Mouse (Mus musculus) Muller cell, postnatal 12 days (primary cell): ENCODE data around the gene Aox3.

Experiments
- DNase-seq: peaks from one replicate; pipeline ENCODE4 v3.0.0-alpha.2; 2015; ENCODE audit errors: inconsistent ontology term

Aox3 gene

GRCm38 (mm10) chr1:58210203-58210602, 97.3 kb downstream of the Aox3 start, which contains the start of gene Aox4:
TSS of gene Aox4 (plus strand) at chr1:58210397.
- no peak for DNase-seq

GRCm38 (mm10) chr1:58212805-58213204, 99.9 kb downstream of the Aox3 start:
- no peak for DNase-seq

- DNase-seq: no peak
Measured at GRCm38 (mm10) chr1:58213838-58214237, 100.9 kb downstream of the Aox3 start.

GRCm38 (mm10) chr1:58215353-58215752, 102.4 kb downstream of the Aox3 start:
- DNase-seq: no peak

GRCm38 (mm10) chr1:58215956-58216532, 103.1 kb downstream of the Aox3 start:
- DNase-seq: no peak

- DNase-seq: no peak
Measured at GRCm38 (mm10) chr1:58221070-58221469, 108.1 kb downstream of the Aox3 start.

- no peak for DNase-seq
Measured at GRCm38 (mm10) chr1:58221879-58222278, 108.9 kb downstream of the Aox3 start.

- DNase-seq: no peak
Measured at GRCm38 (mm10) chr1:58228086-58228485, 115.2 kb downstream of the Aox3 start.

GRCm38 (mm10) chr1:58228916-58229315, 116.0 kb downstream of the Aox3 start:
- no peak for DNase-seq

- DNase-seq: no peak
Measured at GRCm38 (mm10) chr1:58229774-58230173, 116.8 kb downstream of the Aox3 start.

- no peak for DNase-seq
Measured at GRCm38 (mm10) chr1:58230542-58230941, 117.6 kb downstream of the Aox3 start.

GRCm38 (mm10) chr1:58235405-58235804, 122.5 kb downstream of the Aox3 start:
- no peak for DNase-seq

- no peak for DNase-seq
Measured at GRCm38 (mm10) chr1:58237527-58238299, 124.8 kb downstream of the Aox3 start.

- no peak for DNase-seq
Measured at GRCm38 (mm10) chr1:58238440-58238839, 125.5 kb downstream of the Aox3 start.

GRCm38 (mm10) chr1:58238961-58239360, 126.0 kb downstream of the Aox3 start:
- no peak for DNase-seq

- no peak for DNase-seq
Measured at GRCm38 (mm10) chr1:58240347-58240746, 127.4 kb downstream of the Aox3 start.

GRCm38 (mm10) chr1:58244487-58244886, 131.6 kb downstream of the Aox3 start:
- DNase-seq: no peak

- no peak for DNase-seq
Measured at GRCm38 (mm10) chr1:58248518-58248917, 135.6 kb downstream of the Aox3 start.
